Mouse (Mus musculus) thymus, adult 2 months (tissue): Measurements from ENCODE around the gene Ift27. TPM values are rescaled to one million over a fixed set of nuclear protein-coding genes. Genes with fewer than 3 reads are reported as not detected.

ENCODE experiments used
- DNase-seq: peaks from one replicate; pipeline ENCODE4 v3.0.0; 2021
- H3K27ac ChIP-seq: fragments of 200-500 bp; 2 replicates; pipeline ENCODE4 v1.5.1; 2012; ENCODE audit warnings: low read length, control low read depth; ENCODE audit not compliant: control insufficient read depth, insufficient read depth
- H3K27me3 ChIP-seq: fragments of 200-500 bp; 2 replicates; pipeline ENCODE4 v1.6.1; 2012; ENCODE audit warnings: mild to moderate bottlenecking, low read length, moderate library complexity, mixed read lengths; ENCODE audit not compliant: control insufficient read depth, insufficient read depth
- H3K36me3 ChIP-seq: fragments of 200-500 bp; 2 replicates; pipeline ENCODE4 v1.6.1; 2012; ENCODE audit warnings: mild to moderate bottlenecking, low read length, moderate library complexity; ENCODE audit not compliant: control insufficient read depth, insufficient read depth
- H3K4me1 ChIP-seq: fragments of 200-500 bp; replicated peaks from 2 replicates; pipeline ENCODE4 v1.6.1; 2012; ENCODE audit warnings: low read length; ENCODE audit not compliant: control insufficient read depth, insufficient read depth
- H3K4me3 ChIP-seq: fragments of 200-500 bp; 2 replicates; pipeline ENCODE4 v1.5.1; 2012; ENCODE audit warnings: mild to moderate bottlenecking, low read length, control low read depth, moderate library complexity; ENCODE audit not compliant: control insufficient read depth, insufficient read depth
- CTCF ChIP-seq: fragments of 200-500 bp; IDR thresholded peaks from 2 replicates; pipeline ENCODE4 v1.5.1; 2012; ENCODE audit warnings: mild to moderate bottlenecking, control low read depth, low read length, moderate library complexity, borderline replicate concordance; ENCODE audit not compliant: control insufficient read depth, poor library complexity, insufficient read depth; ENCODE audit errors: extremely low read depth
- POLR2A ChIP-seq: fragments of 200-500 bp; IDR thresholded peaks from 2 replicates; pipeline ENCODE4 v1.6.1; 2012; ENCODE audit warnings: mild to moderate bottlenecking, low read length, control low read depth, moderate library complexity; ENCODE audit not compliant: control insufficient read depth, poor library complexity, insufficient read depth; ENCODE audit errors: extremely low read depth
- whole genome bisulfite sequencing: fragments of 180-500 bp; shearing (Covaris S2); methylation state at CpG from one replicate; pipeline ENCODE4 v1.1.7; 2018; 5-methylcytosine and 5-hydroxymethylcytosine counted together
- polyA plus RNA-seq: library from polyadenylated mRNA; depleted of rRNA; stranded (reverse); fragments of >200 nt; gene quantifications from 2 replicates; pipeline ENCODE4 v1.2.3, GENCODE M21; 2012

Ift27 gene
- polyA plus RNA-seq, 1 experiment: 63.3 TPM

DNA sequence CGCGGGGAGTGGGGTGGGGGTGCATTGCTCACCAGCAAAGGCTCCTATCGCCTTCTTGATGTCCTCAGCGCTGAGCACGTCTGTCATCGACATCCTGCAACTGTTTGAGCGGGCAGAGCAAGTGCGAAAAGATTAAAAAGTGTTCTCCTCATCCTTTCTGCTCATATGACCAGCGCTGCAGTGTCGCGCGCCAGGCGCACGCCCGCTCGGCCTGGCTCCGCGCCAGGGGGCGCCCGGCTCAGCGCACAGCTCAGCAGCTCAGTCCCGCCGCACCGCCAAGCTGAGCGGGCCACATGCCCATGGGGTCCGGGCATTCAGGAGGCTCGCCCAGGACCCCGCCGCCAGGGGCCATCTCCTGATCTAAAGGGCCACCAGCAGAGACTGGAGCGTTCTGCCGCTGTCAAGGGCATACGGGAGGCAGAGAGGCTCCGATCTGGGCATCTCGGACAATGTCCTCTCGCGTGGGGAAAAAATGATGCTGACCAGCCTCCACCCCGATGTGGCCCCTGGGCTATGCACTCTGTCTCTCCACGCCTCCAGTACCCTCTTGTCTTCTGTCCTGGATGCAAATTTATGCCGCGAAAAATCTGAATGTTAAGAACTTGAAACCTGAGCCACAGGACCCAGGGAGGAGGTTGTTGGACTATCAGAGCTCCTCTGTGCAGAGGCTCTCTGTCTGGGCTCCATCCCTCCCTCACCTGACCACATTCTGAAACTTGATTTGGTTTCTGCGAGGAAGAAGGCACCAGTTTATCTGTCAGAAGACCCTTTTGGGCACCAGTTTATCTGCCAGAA, 30.3 kb upstream of the Ift27 start:
- no peaks in the 10 kb centered on the region for H3K4me1 ChIP-seq
- H3K36me3 ChIP-seq: no peaks in the 10 kb centered on the region
- no peak overlapping the region for H3K4me3 ChIP-seq
- peaks cover 2% of the 10 kb centered on the region; the same call in 1 of the 2 replicates for H3K27me3 ChIP-seq
- TF ChIP-seq CTCF (peak; percentile 32; the same call in 1 of the 2 replicates), POLR2A (no peak)
- DNase-seq: peak; percentile 17
- 6% methylated on average over 41 of the region's 41 CpGs for WGBS
- H3K27ac ChIP-seq: no peak overlapping the region

DNA sequence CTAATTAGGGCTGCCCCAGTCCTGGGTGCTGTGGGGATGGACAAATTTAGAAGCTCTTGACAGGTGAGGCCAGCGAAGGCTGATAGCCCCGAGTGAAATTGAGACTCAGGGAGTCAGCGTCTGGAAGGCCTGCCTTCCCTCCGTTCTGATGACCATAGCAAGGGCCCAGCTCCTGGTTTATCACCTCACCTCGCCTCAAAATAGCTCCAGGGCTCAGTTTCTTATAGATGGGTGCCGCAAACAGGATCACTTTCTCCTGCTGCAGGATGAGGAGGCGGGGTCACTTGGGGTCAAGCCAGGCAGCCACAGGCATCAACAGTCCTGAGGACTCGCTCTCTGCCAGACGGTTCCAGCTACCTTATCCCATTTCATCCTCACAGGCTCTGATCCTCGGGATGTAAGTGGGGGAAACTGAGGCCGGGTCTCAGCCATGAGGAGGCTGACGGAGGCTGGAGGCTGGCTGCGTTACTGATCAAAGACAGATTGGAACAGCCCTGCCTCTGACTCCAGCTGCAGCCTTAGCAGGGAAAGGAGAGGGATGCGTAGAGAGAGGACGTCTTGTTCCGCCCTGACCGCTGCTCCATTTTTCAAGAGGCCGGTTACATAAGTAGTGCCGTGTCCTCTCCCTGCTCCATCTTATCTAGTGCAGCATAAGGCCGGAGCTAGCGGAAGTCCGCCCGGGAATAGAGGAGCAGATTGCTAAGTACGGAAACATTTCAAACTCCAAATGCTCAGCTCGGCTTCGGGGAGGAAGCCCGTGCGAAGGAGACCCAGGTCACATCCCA, 21.4 kb upstream of the Ift27 start:
- H3K27me3 ChIP-seq: no peaks in the 10 kb centered on the region
- no peak overlapping the region for H3K4me3 ChIP-seq
- WGBS: 90% methylated on average over 28 of the region's 28 CpGs

DNA sequence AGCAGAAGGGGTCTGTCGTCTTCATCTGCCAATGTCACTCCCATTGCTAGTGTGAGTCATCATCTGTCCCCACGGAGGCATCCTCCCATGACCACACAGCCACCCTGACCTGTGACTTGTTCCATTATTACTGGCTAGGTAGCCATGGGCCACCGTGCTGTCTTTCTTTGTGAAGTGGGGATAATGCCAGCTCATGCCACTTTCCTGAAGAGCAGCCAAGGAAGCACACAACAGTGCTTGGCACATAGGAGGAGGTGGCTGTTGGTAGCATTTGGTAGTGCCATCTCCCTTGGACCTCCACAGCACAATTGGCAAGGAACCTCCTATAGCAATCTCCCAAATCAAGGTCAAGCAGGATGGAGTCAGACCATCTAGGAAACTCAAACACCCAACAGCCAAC, 20.4 kb upstream of the Ift27 start:
- H3K36me3 ChIP-seq: no peaks in the 10 kb centered on the region
- H3K27me3 ChIP-seq: no peaks in the 10 kb centered on the region
- no peak overlapping the region for H3K4me3 ChIP-seq
- no peak for DNase-seq
- TF ChIP-seq CTCF (no peak), POLR2A (no peak)
- WGBS: 65% methylated on average over 3 of the region's 3 CpGs
- H3K27ac ChIP-seq: no peak overlapping the region
- no peaks in the 10 kb centered on the region for H3K4me1 ChIP-seq

More for the DNA sequence above, 21.4 kb upstream of the Ift27 start:
- Histone ChIP-seq H3K36me3 (no peaks in the 10 kb centered on the region), H3K27ac (no peak overlapping the region), H3K4me1 (no peaks in the 10 kb centered on the region)
- no peak for DNase-seq
- no peak for TF ChIP-seq CTCF

DNA sequence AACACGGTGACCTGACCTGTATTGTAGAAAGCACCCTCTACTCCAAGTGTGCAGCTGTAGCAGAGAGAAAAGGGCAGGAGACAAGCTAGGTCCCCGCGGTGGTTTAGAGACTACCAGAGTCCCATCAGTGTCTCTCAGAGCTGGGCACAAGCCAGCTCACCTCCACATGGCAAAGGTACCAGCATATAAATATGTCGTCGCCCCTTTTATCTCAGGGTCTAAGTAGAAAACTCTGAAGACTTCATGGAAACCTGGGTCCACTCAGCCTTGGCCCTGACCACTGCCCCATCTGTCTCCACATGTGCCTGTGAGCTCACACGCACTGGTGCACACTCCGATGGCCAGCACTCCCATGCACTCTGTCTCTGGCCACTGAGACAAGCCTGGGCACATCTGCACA, 15.7 kb upstream of the Ift27 start:
- Histone ChIP-seq H3K27me3 (no peaks in the 10 kb centered on the region), H3K4me3 (no peak overlapping the region), H3K36me3 (no peaks in the 10 kb centered on the region), H3K4me1 (peaks cover 1% of the 10 kb centered on the region), H3K27ac (no peak overlapping the region)
- WGBS: 94% methylated on average over 7 of the region's 7 CpGs
- DNase-seq: no peak
- TF ChIP-seq POLR2A (no peak), CTCF (no peak)

DNA sequence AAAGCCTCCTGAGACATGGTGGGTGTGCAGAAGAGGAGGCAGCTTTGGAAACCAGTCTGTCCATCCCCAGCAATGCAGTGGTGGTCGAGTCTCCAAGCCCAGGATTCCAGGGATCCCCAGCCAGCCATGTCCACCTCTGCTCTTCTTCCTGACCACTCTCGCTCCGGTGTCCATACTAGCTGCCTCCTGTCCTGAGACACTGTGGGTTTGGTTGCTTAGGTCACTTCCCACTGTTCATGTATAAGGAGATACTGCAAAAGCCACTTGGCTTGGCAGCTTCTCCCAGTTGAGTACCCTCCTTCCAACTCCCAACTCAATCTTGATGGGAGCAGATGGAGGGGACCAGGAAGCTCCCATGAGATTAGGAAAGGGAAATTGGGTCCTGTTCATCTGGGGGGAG, 14.6 kb upstream of the Ift27 start:
- 86% methylated on average over 3 of the region's 3 CpGs for WGBS
- Histone ChIP-seq H3K36me3 (no peaks in the 10 kb centered on the region), H3K27ac (no peak overlapping the region), H3K27me3 (no peaks in the 10 kb centered on the region), H3K4me1 (peaks cover 8% of the 10 kb centered on the region), H3K4me3 (no peak overlapping the region)
- TF ChIP-seq CTCF (no peak), POLR2A (no peak)
- no peak for DNase-seq

DNA sequence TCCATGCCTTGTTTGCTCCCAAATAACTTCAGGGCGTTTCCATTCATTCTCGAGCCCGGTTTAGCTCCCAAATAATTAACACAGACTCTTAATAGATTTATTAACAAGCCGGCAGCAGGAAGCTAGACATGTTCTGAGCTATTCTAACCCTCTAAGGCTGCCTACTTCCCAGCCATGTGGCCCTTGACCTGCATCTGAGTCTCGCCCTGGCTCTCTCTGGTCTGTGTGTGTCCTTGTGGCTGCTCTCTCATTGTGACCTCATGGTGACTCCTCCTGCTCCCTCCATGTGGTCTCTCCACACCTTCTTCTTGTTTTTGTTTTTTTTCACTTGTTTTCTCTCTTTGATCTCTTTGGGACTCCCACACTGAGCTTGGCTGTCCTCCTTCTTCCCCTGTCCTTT, 13.0 kb upstream of the Ift27 start:
- Histone ChIP-seq H3K27ac (no peak overlapping the region), H3K4me1 (peaks cover 8% of the 10 kb centered on the region), H3K36me3 (no peaks in the 10 kb centered on the region), H3K27me3 (no peaks in the 10 kb centered on the region), H3K4me3 (no peak overlapping the region)
- DNase-seq: no peak
- TF ChIP-seq CTCF (no peak), POLR2A (no peak)
- WGBS: 88% methylated on average over 5 of the region's 5 CpGs
